Mouse (Mus musculus) mouse embryonic stem cell (cell line): ENCODE measurements around the gene Rwdd4a.

ENCODE experiments used
- in situ Hi-C, 2 experiments: fragments of 300-500 bp; cut with MboI; formaldehyde crosslinking; loops; 1 replicate in 1 of 2; 3 replicates in 1 of 2; pipeline ENCODE4 v1.14.3; 2019 to 2020; ENCODE audit warnings: low sequenced_read_pairs in 2 of 2, low pct_unique_long_range_greater_than_20kb in 1 of 2, mixed read lengths in 1 of 2; ENCODE audit not compliant: unreplicated experiment in 1 of 2

Gene Rwdd4a

DNA sequence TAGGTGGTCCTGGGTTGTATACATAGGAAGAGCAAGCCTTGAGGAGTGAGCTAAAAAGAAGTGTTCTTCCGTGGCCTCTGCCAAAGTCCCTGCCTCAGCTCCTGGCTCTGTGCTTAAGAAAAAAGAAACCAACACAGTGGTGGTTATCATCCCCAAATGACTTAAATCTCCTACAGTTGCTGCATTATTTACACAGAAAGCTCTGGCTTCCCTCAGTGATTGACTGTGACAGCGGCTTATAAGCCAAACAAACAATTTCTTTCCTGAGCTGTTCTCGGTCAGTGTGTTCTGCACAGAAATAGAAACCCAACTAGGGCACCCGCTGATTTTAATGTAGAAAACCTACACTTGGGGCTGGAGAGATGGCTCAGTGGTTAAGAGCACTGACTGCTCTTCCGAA is 34.6 kb downstream of the Rwdd4a start:
- in situ Hi-C loops, result no loop called here

DNA sequence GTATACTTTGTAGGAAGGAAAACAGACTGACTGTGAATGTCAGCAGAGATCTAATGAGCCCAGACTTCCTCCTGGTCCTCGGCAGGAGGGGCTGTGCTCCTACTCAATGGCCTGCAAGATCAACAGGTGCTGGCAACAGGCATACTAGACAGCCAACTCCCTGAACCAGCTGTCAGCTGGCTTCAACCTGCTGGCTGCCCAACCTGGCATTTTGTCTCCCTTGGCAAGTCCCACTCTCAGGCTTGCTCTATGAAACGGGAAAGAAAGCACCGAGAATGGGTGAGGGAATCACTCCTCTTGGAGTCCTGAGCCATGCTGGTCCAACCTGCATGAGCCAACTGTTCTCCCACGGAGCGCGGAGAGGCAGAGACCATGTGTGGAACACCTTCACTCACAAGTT is 36.7 kb downstream of the Rwdd4a start:
- in situ Hi-C loops, result no loop called here

DNA sequence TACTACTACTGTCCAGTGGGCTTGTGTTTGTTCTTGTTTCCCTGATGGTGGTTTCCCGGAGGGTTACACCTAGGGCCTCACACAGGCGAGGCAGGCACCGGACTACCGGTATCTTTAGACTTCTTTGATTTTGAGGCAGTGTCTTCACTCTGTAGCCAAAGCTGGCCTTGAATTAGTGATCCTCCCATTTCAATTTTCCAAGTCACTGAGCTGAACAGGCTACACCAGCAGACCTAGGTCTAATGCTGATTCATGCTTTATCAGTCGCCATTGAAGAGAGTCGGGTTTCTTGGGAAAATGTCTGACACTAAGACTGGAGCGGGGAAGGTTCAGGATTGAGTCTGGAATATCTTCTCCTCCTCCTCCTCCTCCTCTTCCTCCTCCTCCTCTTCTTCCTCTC is 40.0 kb downstream of the Rwdd4a start:
- in situ Hi-C loops, result no loop called here

DNA sequence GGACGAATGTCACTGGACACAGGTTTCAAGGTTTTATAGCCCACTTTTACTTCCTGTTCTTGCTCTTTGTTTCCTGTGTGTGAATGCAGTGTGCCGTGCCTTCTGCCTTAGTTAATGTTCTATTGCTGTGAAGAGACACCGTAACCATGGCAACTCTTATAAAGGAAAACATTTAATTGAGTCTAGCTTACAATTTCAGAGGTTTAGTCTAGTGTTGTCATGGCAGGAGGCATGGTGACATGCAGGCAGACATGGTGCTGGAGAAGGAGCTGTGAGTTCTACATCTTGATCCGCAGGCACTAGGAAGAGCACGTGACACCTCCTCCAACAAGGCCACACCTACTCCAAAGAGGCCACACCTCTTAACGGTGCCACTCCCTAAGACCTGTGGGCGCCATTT is 48.0 kb downstream of the Rwdd4a start:
- in situ Hi-C loops, result no loop called here

DNA sequence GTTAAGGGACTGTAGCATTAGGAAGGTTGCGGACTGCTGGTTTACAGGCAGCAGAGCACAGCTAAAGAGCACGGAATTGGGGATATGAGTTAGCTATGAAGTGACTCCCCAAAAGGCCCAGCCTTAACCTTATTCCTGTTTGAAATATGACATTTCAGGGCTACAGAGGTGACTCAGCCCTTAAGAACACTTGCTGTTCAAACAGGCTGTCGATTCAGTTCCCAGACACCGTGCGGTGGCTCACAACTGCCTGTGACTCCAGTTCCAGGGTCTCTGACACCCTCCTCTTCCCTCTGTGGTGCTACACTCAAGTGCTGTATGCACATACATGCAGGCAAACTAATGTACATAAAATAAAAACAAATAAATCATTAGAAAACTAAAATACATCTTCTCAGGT is 55.2 kb downstream of the Rwdd4a start:
- in situ Hi-C loops, result no loop called here

DNA sequence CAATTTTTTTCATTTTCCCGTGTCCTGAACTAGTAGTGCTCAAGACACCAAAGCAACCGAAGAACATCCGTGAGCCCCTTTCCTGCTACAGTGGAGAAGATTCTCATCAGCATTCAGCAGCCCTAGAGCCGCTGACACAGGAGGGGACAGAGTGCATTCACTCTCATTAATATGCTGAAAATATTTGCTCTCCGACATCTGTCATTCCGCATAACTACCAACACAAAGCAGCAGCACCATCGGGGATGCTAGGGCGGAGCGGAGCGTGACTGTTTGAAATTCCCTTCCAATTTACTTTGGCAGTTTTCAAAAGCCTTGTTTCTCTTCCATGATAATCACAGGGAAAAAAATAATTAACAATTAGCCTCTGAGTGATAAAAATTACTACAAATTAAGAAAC is 56.9 kb downstream of the Rwdd4a start:
- in situ Hi-C loops, result no loop called here

DNA sequence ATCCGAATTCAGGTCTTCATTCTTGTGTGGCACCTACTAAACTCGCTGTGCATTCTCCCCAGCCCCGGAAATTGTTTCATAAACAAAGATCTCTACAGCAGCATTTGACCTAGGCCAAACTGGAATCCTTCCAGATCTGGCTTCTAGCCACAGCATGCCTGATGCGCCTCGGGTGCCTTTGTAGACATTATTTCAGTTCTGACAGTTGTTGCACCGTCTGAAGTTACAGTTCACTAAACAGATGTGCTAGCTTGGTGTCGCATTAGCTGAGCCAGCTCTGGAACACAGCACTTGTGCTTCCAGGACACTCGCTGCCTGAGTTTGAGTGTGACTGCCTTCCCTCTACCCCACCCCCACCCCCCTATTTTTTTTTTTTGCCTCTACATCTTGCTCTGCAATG is 67.2 kb downstream of the Rwdd4a start:
- in situ Hi-C loops, result no loop called here
